Mouse (Mus musculus): ENCODE data around the gene Gcnt2. TPM values are rescaled to one million over a fixed set of nuclear protein-coding genes. Genes with fewer than 3 reads are reported as not detected.

The Gcnt2 gene
- polyA plus RNA-seq, 2 experiments = 0.51 to 1.2 TPM

- DNase-seq (ENCODE audit: low read depth in 3 of 3, low spot score in 3 of 3) = no peak
Measured at GRCm38 (mm10) chr13:40971831-40972230, 112.3 kb downstream of the Gcnt2 start.

DNA sequence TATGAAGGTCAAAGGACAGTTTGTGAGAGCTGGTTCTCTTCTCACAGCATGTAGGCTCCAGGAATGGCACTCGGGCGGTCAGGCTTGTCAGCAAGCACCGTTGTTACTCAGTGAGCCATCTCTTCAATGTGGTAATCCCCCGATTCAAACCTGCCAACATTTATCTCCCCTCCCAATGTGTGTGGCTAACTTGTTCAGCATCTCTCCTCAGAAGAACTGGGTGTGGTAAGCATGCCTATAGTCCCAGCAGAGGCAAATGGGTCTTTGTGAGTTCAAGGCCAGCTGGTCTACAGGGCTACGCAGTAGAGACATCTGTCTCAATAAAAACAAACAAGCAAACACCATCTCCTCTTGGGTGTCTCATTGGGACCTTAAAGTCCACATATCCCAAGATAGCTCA is 113.4 kb downstream of the Gcnt2 start:
- no peak for ATAC-seq (ENCODE audit: insufficient read depth)

More at GRCm38 (mm10) chr13:40971831-40972230, 112.3 kb downstream of the Gcnt2 start:
- Histone ChIP-seq H3K36me3 (replicated peaks; ENCODE audit: control insufficient read depth, insufficient read depth, low read depth) (no peaks in the 10 kb centered on the region), H3K27ac (no peak overlapping the region), H3K4me1 (replicated peaks; ENCODE audit: control insufficient read depth in 2 of 2, insufficient read depth in 2 of 2, low read length in 1 of 2) (peaks cover 0 to 4% of the 10 kb centered on the region in 2 experiments; a peak in 2 of 4 replicates), H3K4me2 (ENCODE audit: low read depth) (no peak overlapping the region), H3K4me3 (ENCODE audit: insufficient read depth in 1 of 2, low read depth in 2 of 2, low read length in 2 of 2) (no peak overlapping the region), H3K9ac (replicated peaks) (no peak overlapping the region), H3K9me3 (ENCODE audit: control insufficient read depth, low read length) (no peaks in the 10 kb centered on the region), H3K27me3 (ENCODE audit: control insufficient read depth, insufficient read depth, low read length) (no peaks in the 10 kb centered on the region)
- no peak for TF ChIP-seq CTCF (IDR thresholded peaks at IDR 0.05; ENCODE audit: low read depth)
- TF ChIP-seq EP300 (IDR thresholded peaks at IDR 0.05; ENCODE audit: low read depth) = no peak
- WGBS (ENCODE audit: insufficient replicate concordance) = 55% methylated on average over 2 of the region's 2 CpGs
- no peak for ATAC-seq (ENCODE audit: insufficient read depth)

DNA sequence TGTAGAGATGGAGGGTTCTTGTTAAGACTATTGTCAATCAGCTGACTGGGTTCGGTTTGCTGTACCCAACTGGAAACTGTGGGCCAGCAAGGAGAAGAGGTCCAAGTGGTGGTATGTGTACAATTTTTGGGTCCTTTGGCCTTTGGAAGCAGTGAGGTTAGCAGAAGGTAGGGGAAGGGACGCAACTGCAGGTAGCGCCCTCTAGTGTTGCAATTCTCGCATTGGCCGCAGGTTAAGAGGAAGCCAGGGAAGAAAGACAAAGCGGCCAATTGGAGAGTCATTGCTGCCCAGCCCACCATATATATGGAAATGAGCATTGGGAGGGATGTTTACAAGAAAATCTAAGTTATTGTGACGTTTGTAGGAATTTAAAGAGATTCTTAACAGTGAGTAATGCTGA is 118.1 kb downstream of the Gcnt2 start:
- no peaks in the 10 kb centered on the region for H3K27me3 ChIP-seq (ENCODE audit: control insufficient read depth, insufficient read depth, low read length)
- 9% methylated on average over 7 of the region's 7 CpGs for WGBS (ENCODE audit: insufficient replicate concordance)
- peak; percentile 90 for TF ChIP-seq CTCF (IDR thresholded peaks at IDR 0.05; ENCODE audit: low read depth)
- no peak for TF ChIP-seq EP300 (IDR thresholded peaks at IDR 0.05; ENCODE audit: low read depth)
- DNase-seq (ENCODE audit: low read depth in 3 of 3, low spot score in 3 of 3) (no peak), ATAC-seq (ENCODE audit: insufficient read depth) (no peak)
- no peak overlapping the region for H3K4me2 ChIP-seq (ENCODE audit: low read depth)
- H3K36me3 ChIP-seq (replicated peaks; ENCODE audit: control insufficient read depth, insufficient read depth, low read depth) = no peaks in the 10 kb centered on the region
- no peak overlapping the region for H3K27ac ChIP-seq
- H3K9ac ChIP-seq (replicated peaks) = no peak overlapping the region
- H3K4me3 ChIP-seq (ENCODE audit: insufficient read depth in 1 of 2, low read depth in 2 of 2, low read length in 2 of 2) = no peak overlapping the region
- H3K4me1 ChIP-seq (replicated peaks; ENCODE audit: control insufficient read depth in 2 of 2, insufficient read depth in 2 of 2, low read length in 1 of 2) = peaks cover 0 to 4% of the 10 kb centered on the region in 2 experiments; a peak in 1 of 4 replicates
- H3K9me3 ChIP-seq (ENCODE audit: control insufficient read depth, low read length) = no peaks in the 10 kb centered on the region

More for the DNA sequence above, 113.4 kb downstream of the Gcnt2 start:
- Histone ChIP-seq H3K9ac (replicated peaks) (no peak overlapping the region), H3K27me3 (ENCODE audit: control insufficient read depth, insufficient read depth, low read length) (no peaks in the 10 kb centered on the region), H3K4me2 (ENCODE audit: low read depth) (no peak overlapping the region), H3K27ac (no peak overlapping the region), H3K4me1 (replicated peaks; ENCODE audit: control insufficient read depth in 2 of 2, insufficient read depth in 2 of 2, low read length in 1 of 2) (peaks cover 0 to 8% of the 10 kb centered on the region in 2 experiments; a peak in 2 of 4 replicates), H3K4me3 (ENCODE audit: insufficient read depth in 1 of 2, low read depth in 2 of 2, low read length in 2 of 2) (no peak overlapping the region), H3K36me3 (replicated peaks; ENCODE audit: control insufficient read depth, insufficient read depth, low read depth) (no peaks in the 10 kb centered on the region), H3K9me3 (ENCODE audit: control insufficient read depth, low read length) (no peaks in the 10 kb centered on the region)
- TF ChIP-seq CTCF (IDR thresholded peaks at IDR 0.05; ENCODE audit: low read depth) = no peak
- no peak for DNase-seq (ENCODE audit: low read depth in 3 of 3, low spot score in 3 of 3)
- 77% methylated on average over 5 of the region's 5 CpGs for WGBS (ENCODE audit: insufficient replicate concordance)

DNA sequence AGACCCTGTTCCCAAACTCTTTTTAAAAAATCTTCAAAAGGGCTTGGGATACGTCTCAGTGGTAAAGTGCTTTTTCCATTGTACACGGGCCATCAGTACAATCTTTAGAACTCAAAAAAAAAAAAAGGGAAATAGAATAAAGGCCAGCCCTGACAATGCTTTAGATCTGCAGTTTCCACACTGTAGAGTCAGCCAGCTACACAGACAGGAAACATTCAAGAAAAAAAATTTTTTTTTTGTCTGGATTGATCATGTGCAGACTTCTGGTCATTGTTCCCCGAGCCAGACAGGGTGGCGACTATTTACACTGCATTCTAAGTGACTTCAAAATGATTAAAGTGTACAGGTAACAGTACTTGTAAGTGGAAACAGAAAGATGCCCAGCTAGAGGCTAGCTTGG is 119.1 kb downstream of the Gcnt2 start:
- H3K27me3 ChIP-seq (ENCODE audit: control insufficient read depth, insufficient read depth, low read length) = no peaks in the 10 kb centered on the region
- ATAC-seq (ENCODE audit: insufficient read depth) (no peak), DNase-seq (ENCODE audit: low read depth in 3 of 3, low spot score in 3 of 3) (no peak)
- peaks cover 0 to 4% of the 10 kb centered on the region in 2 experiments; a peak in 1 of 4 replicates for H3K4me1 ChIP-seq (replicated peaks; ENCODE audit: control insufficient read depth in 2 of 2, insufficient read depth in 2 of 2, low read length in 1 of 2)
- no peak overlapping the region for H3K4me3 ChIP-seq (ENCODE audit: insufficient read depth in 1 of 2, low read depth in 2 of 2, low read length in 2 of 2)
- TF ChIP-seq EP300 (IDR thresholded peaks at IDR 0.05; ENCODE audit: low read depth) = no peak
- no peak for TF ChIP-seq CTCF (IDR thresholded peaks at IDR 0.05; ENCODE audit: low read depth)
- no peak overlapping the region for H3K9ac ChIP-seq (replicated peaks)
- WGBS (ENCODE audit: insufficient replicate concordance) = 30% methylated on average over 4 of the region's 4 CpGs
- H3K27ac ChIP-seq = no peak overlapping the region
- H3K4me2 ChIP-seq (ENCODE audit: low read depth) = no peak overlapping the region
- H3K36me3 ChIP-seq (replicated peaks; ENCODE audit: control insufficient read depth, insufficient read depth, low read depth) = no peaks in the 10 kb centered on the region
- no peaks in the 10 kb centered on the region for H3K9me3 ChIP-seq (ENCODE audit: control insufficient read depth, low read length)

- WGBS (ENCODE audit: insufficient replicate concordance) = 24% methylated on average over 2 of the region's 2 CpGs
- TF ChIP-seq EP300 (IDR thresholded peaks at IDR 0.05; ENCODE audit: low read depth) (no peak), CTCF (IDR thresholded peaks at IDR 0.05; ENCODE audit: low read depth) (no peak)
- Histone ChIP-seq H3K36me3 (replicated peaks; ENCODE audit: control insufficient read depth, insufficient read depth, low read depth) (no peaks in the 10 kb centered on the region), H3K9ac (replicated peaks) (no peak overlapping the region), H3K27ac (no peak overlapping the region), H3K27me3 (ENCODE audit: control insufficient read depth, insufficient read depth, low read length) (no peaks in the 10 kb centered on the region), H3K4me2 (ENCODE audit: low read depth) (no peak overlapping the region), H3K4me3 (ENCODE audit: insufficient read depth in 1 of 2, low read depth in 2 of 2, low read length in 2 of 2) (no peak overlapping the region), H3K9me3 (ENCODE audit: control insufficient read depth, low read length) (no peaks in the 10 kb centered on the region), H3K4me1 (replicated peaks; ENCODE audit: control insufficient read depth in 2 of 2, insufficient read depth in 2 of 2, low read length in 1 of 2) (peaks cover 0 to 4% of the 10 kb centered on the region in 2 experiments; a peak in 1 of 4 replicates)
- DNase-seq (ENCODE audit: low read depth in 3 of 3, low spot score in 3 of 3) (no peak), ATAC-seq (ENCODE audit: insufficient read depth) (no peak)
Measured at GRCm38 (mm10) chr13:40979321-40979720, 119.8 kb downstream of the Gcnt2 start.
